Mouse (Mus musculus): ENCODE measurements around the gene Pex16.

DNA sequence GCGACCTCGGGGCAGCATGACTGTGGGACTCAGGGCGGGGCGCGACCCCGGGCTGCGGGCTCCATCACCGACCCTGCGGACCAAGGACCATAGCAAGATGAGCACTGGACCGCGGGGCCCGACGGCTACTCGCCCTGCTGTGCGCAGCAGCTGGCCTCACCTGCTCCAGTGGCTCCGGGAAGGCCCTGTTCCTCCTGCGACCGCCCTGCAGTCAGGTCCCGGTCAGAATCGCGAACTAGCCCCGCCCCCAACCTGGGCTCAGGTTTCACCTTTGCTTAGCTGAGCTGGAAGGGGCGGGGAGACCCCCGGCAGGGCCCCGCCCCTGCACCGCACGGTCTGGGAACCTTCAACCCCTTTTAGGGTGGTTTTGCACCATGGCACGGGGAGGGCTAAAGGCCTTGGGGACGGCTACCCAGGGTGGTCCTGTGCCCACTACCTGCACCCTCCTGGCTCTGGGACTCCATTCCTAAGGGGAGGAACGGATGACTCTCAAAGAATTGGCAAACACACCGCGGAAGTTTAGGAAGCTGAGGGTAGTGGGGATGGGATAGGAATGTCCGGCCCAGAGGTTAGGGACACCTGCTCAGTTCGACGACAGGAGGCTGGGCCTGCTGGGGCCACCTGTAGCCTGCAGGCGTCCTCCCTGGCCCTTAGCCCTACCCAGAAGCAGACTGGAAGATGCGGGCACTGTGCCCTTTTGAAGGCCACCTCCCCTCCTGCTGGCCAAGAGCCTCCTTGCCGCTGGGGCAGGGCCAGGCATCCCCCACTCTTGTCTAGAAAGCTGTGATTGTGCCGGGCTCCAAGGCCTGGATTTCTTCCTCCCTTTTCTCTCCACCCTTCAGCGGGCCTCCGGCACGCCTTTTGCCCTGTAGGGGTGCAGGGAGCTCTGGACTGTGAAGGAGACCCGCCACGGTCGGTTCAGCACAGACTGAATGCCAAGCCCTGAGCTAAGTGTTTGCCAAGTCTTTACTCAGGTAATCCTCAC is 3.4 kb upstream of the Pex16 start:
- TF ChIP-seq CTCF (IDR thresholded peaks at IDR 0.05; ENCODE audit: low read depth, low read length) (no peak), POLR2A (IDR thresholded peaks at IDR 0.05; ENCODE audit: extremely low read depth, insufficient read depth, low read length) (no peak)

Data from liver, adult 2 months (tissue).